Mouse (Mus musculus): ENCODE data around the gene Zfp651.

Gene Zfp651

DNA sequence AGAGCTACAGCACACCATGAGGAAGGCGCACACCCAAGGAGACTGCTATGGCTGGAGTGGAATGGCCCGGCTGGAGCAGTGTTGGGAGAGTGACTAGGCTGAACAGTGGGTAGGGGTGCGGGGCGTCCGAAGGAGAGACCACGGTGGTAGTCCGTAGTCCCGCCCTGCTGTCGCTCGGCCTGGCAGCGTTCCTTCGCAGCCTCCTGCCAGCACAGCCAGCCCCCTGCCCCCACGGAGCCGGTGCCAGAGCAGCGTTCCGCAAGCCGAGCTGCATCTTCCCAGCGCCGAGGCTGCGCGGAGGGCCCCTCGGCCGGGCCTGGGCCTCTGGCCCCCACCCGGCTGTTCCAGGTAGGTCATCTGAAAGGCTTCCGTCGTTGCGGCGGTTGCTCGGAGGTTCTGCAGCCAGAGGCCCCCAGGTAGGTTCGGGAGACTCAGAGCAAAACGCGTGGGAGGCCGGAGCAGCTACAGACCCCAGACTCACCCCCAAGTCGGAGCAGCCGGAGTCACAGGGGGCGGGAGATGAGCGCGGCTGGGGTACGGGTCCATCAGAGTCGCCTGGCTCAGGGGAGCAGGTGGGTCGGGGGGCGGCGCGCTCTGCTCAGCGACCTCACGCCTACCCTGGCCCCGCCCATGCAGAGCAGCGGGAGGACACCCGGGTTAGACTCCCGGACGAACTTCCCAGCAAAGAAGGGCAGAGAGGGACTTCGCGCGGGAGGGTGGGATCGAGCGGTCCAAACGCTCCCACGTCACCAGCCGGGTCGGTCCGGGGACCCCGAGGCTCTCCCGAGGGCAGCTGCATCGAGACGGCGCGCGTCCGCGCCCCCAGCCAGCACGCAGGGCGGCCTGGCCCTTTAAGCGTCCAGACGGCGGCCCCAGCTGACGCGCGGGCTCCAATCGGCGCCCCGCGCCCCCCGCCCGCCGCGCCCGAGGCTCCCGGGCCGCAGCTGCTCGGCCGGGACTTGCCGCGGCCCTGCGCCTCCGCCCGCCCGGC is at the start of gene Zfp651:
Gene Zfp651, plus strand, starts transcription at position 240 of the 991 bp plus-strand sequence.
- DNase-seq (ENCODE audit: low spot score in 2 of 2) = peak in 1 of 2 experiments; percentile 68

- peak; percentile 97 to 98 for DNase-seq (ENCODE audit: low spot score in 2 of 2)
Measured at GRCm38 (mm10) chr9:121709898-121710583, 49.1 kb upstream of the Zfp651 start, which contains the start of gene Ss18l2. Gene Ss18l2 (plus strand): TSS chr9:121710329.

- peak in 1 of 2 experiments; percentile 51 for DNase-seq (ENCODE audit: low spot score in 2 of 2)
Measured at GRCm38 (mm10) chr9:121710584-121710975, 48.5 kb upstream of the Zfp651 start.

GRCm38 (mm10) chr9:121717048-121717447 is 42.1 kb upstream of the Zfp651 start:
- DNase-seq (ENCODE audit: low spot score in 2 of 2) = no peak

DNA sequence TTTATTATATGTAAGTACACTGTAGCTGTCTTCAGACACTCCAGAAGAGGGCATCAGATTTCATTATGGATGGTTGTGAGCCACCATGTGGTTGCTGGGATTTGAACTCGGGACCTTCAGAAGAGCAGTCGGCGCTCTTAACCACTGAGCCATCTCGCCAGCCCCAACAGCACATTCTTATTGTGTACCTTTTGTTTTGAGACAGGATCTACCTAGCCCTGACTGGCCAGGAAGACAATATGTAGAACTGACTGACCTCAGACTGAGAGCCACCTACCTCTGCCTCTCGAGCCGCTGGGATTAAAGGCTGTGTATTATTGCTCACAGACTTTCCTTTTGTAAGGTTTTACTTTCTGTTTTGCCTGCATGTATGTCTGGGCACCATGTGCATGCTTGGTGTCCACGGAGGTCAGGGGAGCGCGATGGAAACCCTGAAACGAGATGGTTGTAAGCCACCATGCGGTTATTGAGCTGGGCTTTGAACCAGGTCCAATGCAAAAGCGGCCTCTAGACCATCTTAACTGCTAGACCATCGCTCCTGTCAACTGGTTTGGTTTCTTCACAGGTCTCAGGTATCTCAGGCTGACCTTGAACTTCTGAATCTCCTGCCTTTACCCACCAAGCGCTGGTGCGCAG is 40.9 kb upstream of the Zfp651 start:
- peak in 1 of 2 experiments; percentile 67 for DNase-seq (ENCODE audit: low spot score in 2 of 2)

DNA sequence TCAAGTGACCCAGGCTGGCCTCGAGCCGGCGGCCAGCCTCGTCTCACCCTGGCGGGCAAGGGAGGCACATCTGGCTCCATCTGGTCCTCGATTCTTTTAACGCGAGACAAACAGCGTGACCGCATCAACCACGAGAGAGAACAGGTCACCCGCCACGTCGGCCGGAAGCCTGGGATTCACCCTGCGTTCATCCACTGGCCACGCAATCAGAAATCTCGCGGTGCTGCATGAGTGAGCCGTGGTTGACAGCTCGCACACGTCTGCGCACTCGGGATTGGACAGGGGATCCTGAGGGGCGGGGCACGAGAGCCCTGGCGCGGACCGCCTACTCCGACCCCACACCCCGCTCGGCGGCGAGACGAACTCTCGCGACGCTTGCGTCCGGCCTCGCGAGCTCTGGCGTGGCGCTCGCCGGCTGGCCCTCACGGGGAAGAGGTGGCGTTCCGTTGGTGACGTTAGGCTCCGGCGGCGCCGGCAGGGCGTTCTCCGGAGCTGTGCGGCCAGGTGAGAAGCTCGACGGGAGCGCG is 40.3 kb upstream of the Zfp651 start, which contains the start of gene Nktr:
Gene Nktr, plus strand, starts transcription at position 378 of the 527 bp plus-strand sequence.
- DNase-seq (ENCODE audit: low spot score in 2 of 2) = peak; percentile 96 to 98

DNA sequence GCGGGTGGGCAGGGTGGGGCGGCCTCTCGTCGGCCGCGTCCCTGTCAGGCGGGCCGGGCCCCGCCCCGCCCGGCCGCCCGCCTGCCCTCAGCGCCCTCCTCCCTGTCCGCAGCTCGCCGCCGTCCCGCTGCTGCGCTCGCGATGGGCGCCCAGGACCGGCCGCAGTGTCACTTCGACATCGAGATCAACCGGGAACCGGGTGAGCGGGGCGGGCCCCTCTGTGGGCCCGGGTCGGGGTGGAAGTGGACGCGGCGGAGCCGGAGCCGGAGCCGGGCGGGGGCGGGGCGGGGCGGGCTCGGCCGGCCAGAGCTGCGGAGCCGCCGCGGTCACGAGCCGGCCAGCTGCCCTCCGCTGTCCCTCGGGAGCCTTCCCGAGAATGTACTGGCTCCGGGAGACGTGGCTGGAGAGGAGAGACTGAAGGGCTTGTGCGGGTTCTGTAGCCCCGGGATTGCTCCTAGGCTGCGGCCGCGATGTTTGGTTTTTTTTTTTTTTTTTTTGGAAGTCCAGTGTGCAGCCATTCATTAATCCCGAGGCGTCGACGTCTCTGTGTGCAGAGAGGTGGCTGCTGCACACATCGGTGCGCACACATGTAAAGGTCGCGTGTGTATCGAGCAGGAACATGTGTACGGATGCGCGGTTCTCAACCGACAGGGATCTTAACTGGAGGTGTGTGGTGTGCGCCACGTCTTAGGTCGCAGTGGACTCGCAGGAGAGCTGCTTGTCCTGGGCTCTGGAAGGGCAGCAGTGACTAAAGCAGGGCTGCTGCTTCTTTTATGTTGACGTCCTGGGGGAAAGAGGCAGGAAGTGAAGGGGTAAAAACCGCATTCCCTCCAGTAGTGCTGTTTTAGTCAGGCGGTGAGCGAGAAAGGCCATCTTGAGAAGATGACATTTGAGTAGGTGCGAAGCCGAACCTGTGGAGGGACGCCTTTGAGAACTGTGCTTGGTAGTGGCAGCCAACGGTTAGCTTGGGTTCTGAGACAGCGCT is 39.5 kb upstream of the Zfp651 start:
- peak in 1 of 2 experiments; percentile 87 for DNase-seq (ENCODE audit: low spot score in 2 of 2)

GRCm38 (mm10) chr9:121740490-121740889 is 18.6 kb upstream of the Zfp651 start:
- DNase-seq (ENCODE audit: low spot score in 2 of 2) = no peak

DNA sequence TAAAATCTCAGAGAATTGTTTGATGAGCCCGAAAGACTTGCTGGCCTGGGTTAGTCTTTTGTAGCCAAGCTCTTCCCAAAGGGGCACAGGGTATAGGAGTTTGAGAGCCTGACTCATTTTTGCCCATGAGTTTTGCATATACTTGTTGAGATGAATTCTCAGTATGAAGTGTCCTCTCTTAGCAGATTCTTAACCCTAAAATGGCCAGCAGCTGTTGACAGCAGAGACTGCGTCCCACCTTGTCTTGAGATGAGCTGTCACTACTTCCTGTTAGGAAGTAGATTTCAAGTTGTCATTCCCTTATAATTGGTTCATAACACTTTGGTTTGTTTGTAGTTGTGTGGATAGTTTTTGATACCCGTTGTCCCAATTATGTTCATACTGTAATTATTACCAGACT is 18.0 kb upstream of the Zfp651 start:
- no peak for DNase-seq (ENCODE audit: low spot score in 2 of 2)

- no peak for DNase-seq (ENCODE audit: low spot score in 2 of 2)
Measured at GRCm38 (mm10) chr9:121744051-121744450, 15.1 kb upstream of the Zfp651 start.

- no peak for DNase-seq (ENCODE audit: low spot score in 2 of 2)
Measured at GRCm38 (mm10) chr9:121752774-121753173, 6.4 kb upstream of the Zfp651 start.

- no peak for DNase-seq (ENCODE audit: low spot score in 2 of 2)
Measured at GRCm38 (mm10) chr9:121754624-121755023, 4.5 kb upstream of the Zfp651 start.

- DNase-seq (ENCODE audit: low spot score in 2 of 2) = no peak
Measured at GRCm38 (mm10) chr9:121756785-121757184, 2.3 kb upstream of the Zfp651 start.

DNA sequence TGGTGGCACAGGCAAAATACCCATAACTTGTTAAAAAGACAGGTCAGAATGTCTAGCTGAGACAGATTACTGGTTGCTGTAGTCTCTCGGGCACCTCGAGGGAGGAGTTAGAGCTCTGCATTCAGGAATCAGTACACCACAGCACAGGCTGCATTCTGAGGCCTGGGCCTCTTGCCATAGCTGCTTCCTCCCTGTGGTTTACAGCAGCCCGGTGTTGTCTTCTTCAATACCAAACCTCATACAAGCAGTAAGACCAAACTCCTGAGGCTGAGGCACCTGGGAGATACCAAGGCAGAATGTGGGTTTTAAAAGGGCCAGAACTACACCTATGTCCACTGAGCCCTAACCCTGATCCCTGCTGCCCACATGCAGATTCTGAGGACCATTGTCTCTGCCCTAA is 1.7 kb upstream of the Zfp651 start:
- DNase-seq (ENCODE audit: low spot score in 2 of 2) = peak in 1 of 2 experiments; percentile 58

GRCm38 (mm10) chr9:121757835-121758814 is 1.0 kb upstream of the Zfp651 start:
- DNase-seq (ENCODE audit: low spot score in 2 of 2) = peak in 1 of 2 experiments; percentile 60

DNA sequence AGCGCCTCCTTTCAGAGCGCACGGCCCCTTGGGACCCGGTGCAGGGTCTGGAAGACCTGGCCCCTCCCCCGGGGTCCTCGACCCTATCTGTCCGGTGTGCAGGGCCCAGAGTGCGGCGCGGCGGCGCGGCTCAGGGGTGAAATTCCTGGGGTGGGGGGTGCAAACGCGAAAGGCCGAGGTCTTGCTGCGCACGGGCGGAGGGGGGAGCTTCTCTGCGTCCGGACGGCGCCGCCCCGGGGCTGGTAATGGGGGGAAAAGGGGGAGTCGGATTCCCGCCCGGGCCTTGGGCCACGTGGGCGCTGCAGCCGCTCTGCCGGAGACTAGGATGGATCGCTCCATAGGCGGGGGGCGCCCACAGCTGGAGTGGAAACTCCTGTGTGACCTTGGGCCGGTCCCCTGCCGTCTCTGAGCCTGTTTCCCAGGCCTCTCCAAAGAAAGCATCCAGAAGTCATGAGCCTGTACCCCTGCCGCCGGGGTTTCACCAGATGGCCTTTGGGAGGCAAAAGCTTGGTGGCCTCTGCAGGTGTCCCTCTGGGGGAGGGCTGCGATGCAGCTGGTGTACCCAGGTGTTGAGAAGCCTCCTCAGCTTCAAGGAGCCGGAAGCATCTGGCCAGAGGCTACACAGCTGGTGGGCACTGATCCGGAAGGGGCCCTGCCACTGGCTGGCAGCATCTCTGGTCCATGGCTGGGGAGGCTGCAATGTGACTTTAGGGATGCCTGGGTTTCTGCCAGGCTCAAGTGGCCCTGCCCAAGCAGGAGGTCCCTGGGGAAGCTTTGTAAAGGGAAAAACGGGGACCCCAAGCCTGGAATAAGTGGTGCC is 1.4 kb downstream of the Zfp651 start:
- peak; percentile 17 to 69 for DNase-seq (ENCODE audit: low spot score in 2 of 2)

DNA sequence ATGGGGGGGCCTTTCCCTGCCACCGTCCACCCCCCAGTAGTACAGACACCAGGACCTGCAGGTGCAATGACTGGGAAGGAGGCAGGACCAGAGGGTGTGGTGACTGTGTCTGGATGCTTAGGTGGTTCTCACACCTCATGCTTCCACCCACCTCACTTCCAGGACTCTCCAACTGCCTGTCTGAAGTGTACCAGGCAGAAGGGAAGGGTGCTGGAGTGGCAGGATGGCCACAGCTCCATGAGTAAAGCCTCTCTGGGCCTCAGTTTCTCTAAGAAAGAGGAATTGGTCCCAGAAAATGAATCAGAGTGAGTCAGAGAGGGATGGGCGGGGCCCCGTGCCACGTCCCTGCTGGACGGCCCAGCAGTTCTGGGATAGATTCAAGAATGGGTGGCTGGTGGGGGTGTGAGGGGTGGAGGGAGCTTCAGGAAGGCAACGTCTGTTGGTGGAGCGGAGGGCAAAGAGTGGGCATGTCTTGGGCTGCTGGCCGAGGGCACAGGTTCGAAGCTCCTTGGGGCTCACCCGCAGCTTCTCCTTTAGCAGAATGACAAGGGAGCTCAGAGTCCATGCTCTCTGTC is 2.0 kb downstream of the Zfp651 start:
- DNase-seq (ENCODE audit: low spot score in 2 of 2) = no peak

DNA sequence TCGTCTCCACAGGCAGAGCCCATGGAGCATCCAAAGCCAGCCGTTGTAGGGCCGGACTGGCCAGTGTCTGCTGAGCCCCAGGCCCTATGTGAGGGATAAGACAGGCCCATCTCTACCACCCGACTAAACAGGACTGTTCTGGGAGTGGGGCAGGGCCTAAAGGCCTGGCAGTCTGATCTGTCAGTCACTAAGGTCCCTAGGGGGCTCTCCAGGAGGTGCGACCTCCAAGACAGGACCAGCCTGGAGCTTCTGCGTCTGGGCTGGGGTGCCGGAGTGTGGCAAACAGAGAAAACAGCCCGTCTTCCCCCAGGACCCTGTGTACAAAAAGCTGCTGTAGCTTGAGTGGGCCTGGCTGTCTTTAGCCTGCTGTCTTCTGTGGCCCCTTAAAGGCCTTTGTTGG is 2.7 kb downstream of the Zfp651 start:
- DNase-seq (ENCODE audit: low spot score in 2 of 2) = no peak
